Comparison of ENCODE assay signal across 8 mouse cellular contexts in genomic region chr4:62559797-62560329, GRCm38 (mm10). TPM values are rescaled to one million over a fixed set of nuclear protein-coding genes. Genes with fewer than 3 reads are reported as not detected.
DNase-seq lines count a peak whose midpoint lies in the region; ATAC-seq lines count a peak whose summit lies in the region.

Rgs3 (plus strand) TSS chr4:62559847.

- WGBS in lung, embryonic 15.5 days, result 37% methylated on average over 6 of the region's 6 CpGs
- WGBS in embryonic facial prominence, embryonic 12.5 days, result 51% methylated on average over 6 of the region's 6 CpGs
- WGBS in limb, embryonic 13.5 days, result 49% methylated on average over 6 of the region's 6 CpGs

- no peaks in the 10 kb centered on the region for H3K36me3 ChIP-seq in lung, embryonic 15.5 days
- no peaks in the 10 kb centered on the region for H3K36me3 ChIP-seq in embryonic facial prominence, embryonic 12.5 days
- no peaks in the 10 kb centered on the region for H3K36me3 ChIP-seq in limb, embryonic 13.5 days

- H3K9me3 ChIP-seq in lung, embryonic 15.5 days, result no peaks in the 10 kb centered on the region
- no peaks in the 10 kb centered on the region for H3K9me3 ChIP-seq in embryonic facial prominence, embryonic 12.5 days
- H3K9me3 ChIP-seq in limb, embryonic 13.5 days, result no peaks in the 10 kb centered on the region

- no peaks in the 10 kb centered on the region for H3K27me3 ChIP-seq in lung, embryonic 15.5 days
- H3K27me3 ChIP-seq in embryonic facial prominence, embryonic 12.5 days, result no peaks in the 10 kb centered on the region
- H3K27me3 ChIP-seq in limb, embryonic 13.5 days, result no peaks in the 10 kb centered on the region

- no peak within 1 kb of the TSS for H3K4me3 ChIP-seq in lung, embryonic 15.5 days
- H3K4me3 ChIP-seq in embryonic facial prominence, embryonic 12.5 days, result no peak within 1 kb of the TSS
- H3K4me3 ChIP-seq in limb, embryonic 13.5 days, result no peak within 1 kb of the TSS

- H3K4me1 ChIP-seq in lung, embryonic 15.5 days, result no peaks in the 10 kb centered on the region
- H3K4me1 ChIP-seq in embryonic facial prominence, embryonic 12.5 days, result no peaks in the 10 kb centered on the region
- H3K4me1 ChIP-seq in limb, embryonic 13.5 days, result peaks cover 14% of the 10 kb centered on the region

- H3K9ac ChIP-seq in lung, embryonic 15.5 days, result no peak within 1 kb of the TSS
- H3K9ac ChIP-seq in embryonic facial prominence, embryonic 12.5 days, result no peak within 1 kb of the TSS
- no peak within 1 kb of the TSS for H3K9ac ChIP-seq in limb, embryonic 13.5 days

- DNase-seq in lung, postnatal 4 days, result no peak
- no peak for DNase-seq in heart, postnatal 4 days
- no peak for DNase-seq in right cerebral cortex, postnatal 14 days
- DNase-seq in kidney, postnatal 25 days, result no peak
- DNase-seq in embryo, embryonic 10 days (ENCODE audit: low spot score), result no peak

- H3K4me2 ChIP-seq in lung, embryonic 15.5 days, result no peak within 1 kb of the TSS
- H3K4me2 ChIP-seq in embryonic facial prominence, embryonic 12.5 days (replicated peaks), result no peak within 1 kb of the TSS
- no peak within 1 kb of the TSS for H3K4me2 ChIP-seq in limb, embryonic 13.5 days (replicated peaks)

- no peak within 1 kb of the TSS for H3K27ac ChIP-seq in lung, embryonic 15.5 days
- H3K27ac ChIP-seq in embryonic facial prominence, embryonic 12.5 days, result no peak within 1 kb of the TSS
- H3K27ac ChIP-seq in limb, embryonic 13.5 days, result no peak within 1 kb of the TSS

- no peak for ATAC-seq in lung, embryonic 15.5 days (ENCODE audit: borderline replicate concordance, extremely low read depth, low FRiP score, low TSS enrichment)
- ATAC-seq in embryonic facial prominence, embryonic 12.5 days (ENCODE audit: insufficient number of reproducible peaks, insufficient read depth, low FRiP score, low TSS enrichment), result no peak
- ATAC-seq in limb, embryonic 13.5 days (ENCODE audit: low FRiP score, low read depth), result no peak

RNA-seq across cellular contexts. Expression of gene Rgs3, which starts in this region (rescaled TPM):
- 52.8 and 53.5 TPM in 2 replicates for polyA plus RNA-seq in lung, embryonic 15.5 days (2015; fragmentation: Nextera tagmentation; extraction: Ambion mirVana)
- polyA plus RNA-seq in embryonic facial prominence, embryonic 12.5 days (2016; fragmentation: Nextera tagmentation; extraction: Ambion mirVana), result 45.0 and 45.2 TPM in 2 replicates
- total RNA-seq in heart, postnatal 4 days (2021), result 10 to 100 TPM; 64.1 to 69.4 TPM
- polyA plus RNA-seq in limb, embryonic 13.5 days (2015; fragmentation: Nextera tagmentation; extraction: Ambion mirVana), result 50.3 and 52.8 TPM in 2 replicates
